Mouse (Mus musculus) small intestine, adult 2 months (tissue): Measurements from ENCODE around the gene Gm20388. TPM values are rescaled to one million over a fixed set of nuclear protein-coding genes. Genes with fewer than 3 reads are reported as not detected.

Source experiments
- H3K27ac ChIP-seq: fragments of 200-500 bp; 2 replicates; pipeline ENCODE4 v1.5.1; 2012; ENCODE audit warnings: low read depth, low read length, control low read depth, inconsistent platforms; ENCODE audit not compliant: insufficient read depth
- H3K27me3 ChIP-seq: fragments of 200-500 bp; 2 replicates; pipeline ENCODE4 v1.6.1; 2012; ENCODE audit warnings: mild to moderate bottlenecking, moderate library complexity, low read length, inconsistent platforms; ENCODE audit not compliant: control insufficient read depth, insufficient read depth
- H3K36me3 ChIP-seq: fragments of 200-500 bp; 2 replicates; pipeline ENCODE4 v1.6.1; 2012; ENCODE audit warnings: mild to moderate bottlenecking, low read length, control low read depth, inconsistent platforms; ENCODE audit not compliant: control insufficient read depth, insufficient read depth
- H3K4me1 ChIP-seq: fragments of 200-500 bp; 2 replicates; pipeline ENCODE4 v1.6.1; 2012; ENCODE audit warnings: low read length, inconsistent platforms, mixed read lengths; ENCODE audit not compliant: control insufficient read depth, insufficient read depth, insufficient read length
- H3K4me3 ChIP-seq: fragments of 200-500 bp; 2 replicates; pipeline ENCODE4 v1.5.1; 2012; ENCODE audit warnings: low read depth, mild to moderate bottlenecking, control low read depth, inconsistent platforms, low read length, moderate library complexity
- CTCF ChIP-seq: fragments of 200-500 bp; IDR thresholded peaks from 2 replicates; pipeline ENCODE4 v1.5.1; 2012; ENCODE audit warnings: low read depth, mild to moderate bottlenecking, control low read depth, inconsistent platforms, low read length, moderate library complexity, mixed read lengths; ENCODE audit not compliant: insufficient replicate concordance, insufficient read length; ENCODE audit errors: extremely low read depth
- POLR2A ChIP-seq: fragments of 200-500 bp; IDR thresholded peaks from 2 replicates; pipeline ENCODE4 v1.6.1; 2012; ENCODE audit warnings: low read depth, mild to moderate bottlenecking, control low read depth, inconsistent platforms, low read length, moderate library complexity
- WGBS: fragments of 180-500 bp; shearing (Covaris S2); methylation state at CpG from one replicate; pipeline ENCODE4 v1.1.7; 2018; 5-methylcytosine and 5-hydroxymethylcytosine counted together
- polyA plus RNA-seq: library from polyadenylated mRNA; depleted of rRNA; stranded (reverse); fragments of >200 nt; gene quantifications from 2 replicates; pipeline ENCODE4 v1.2.3, GENCODE M21; 2012

The Gm20388 gene
- polyA plus RNA-seq, 1 experiment = 37.3 TPM

GRCm38 (mm10) chr8:120300601-120301141 is 390.0 kb downstream of the Gm20388 start:
- 5% methylated on average over 13 of the region's 13 CpGs for WGBS
- Histone ChIP-seq H3K27ac (no peak overlapping the region), H3K36me3 (no peaks in the 10 kb centered on the region), H3K4me1 (peaks cover 4% of the 10 kb centered on the region; the same call in 1 of the 2 replicates), H3K27me3 (no peaks in the 10 kb centered on the region), H3K4me3 (no peak overlapping the region; the same call in 1 of the 2 replicates)
- peak; percentile 98 for TF ChIP-seq CTCF
- TF ChIP-seq POLR2A = no peak

DNA sequence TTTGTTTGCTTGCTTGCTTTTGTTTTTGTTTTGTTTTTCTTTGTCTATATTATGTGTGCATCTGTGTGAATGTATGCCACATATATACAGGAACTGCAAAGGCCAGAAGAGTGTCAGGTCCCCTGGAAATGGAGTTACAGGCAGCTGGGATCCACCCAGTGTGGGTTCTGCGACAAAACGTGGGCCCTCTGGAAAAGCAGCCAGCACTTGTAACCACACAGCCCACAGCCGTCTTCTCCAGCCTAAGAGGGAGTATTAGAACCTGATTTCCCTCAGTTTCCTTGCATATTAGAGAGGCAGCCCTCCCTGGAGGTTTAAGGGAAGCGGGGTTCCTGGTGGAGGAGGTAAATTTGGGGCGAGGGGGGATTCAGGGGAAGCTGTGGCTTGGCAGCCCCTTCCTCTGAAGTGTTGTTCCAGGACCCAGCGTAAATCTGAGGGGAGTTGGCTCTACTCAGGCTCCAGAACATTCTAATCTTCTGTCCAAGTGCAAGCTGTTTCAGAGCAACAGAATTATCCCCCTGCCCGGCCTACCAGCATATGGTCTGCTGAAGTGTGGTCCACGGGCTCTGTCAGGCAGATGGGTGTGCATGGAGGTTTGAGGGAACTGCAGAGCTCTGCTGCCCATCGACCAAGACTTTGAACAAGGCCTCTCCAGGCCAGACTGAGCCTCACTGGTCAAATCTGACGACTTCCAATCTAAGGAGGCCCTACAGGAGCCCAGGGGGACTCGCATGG is 392.5 kb downstream of the Gm20388 start:
- Histone ChIP-seq H3K4me3 (no peak overlapping the region), H3K36me3 (no peaks in the 10 kb centered on the region), H3K27me3 (no peaks in the 10 kb centered on the region), H3K4me1 (peaks cover 4% of the 10 kb centered on the region), H3K27ac (no peak overlapping the region)
- 81% methylated on average over 11 of the region's 11 CpGs for WGBS
- TF ChIP-seq CTCF (no peak), POLR2A (no peak)

DNA sequence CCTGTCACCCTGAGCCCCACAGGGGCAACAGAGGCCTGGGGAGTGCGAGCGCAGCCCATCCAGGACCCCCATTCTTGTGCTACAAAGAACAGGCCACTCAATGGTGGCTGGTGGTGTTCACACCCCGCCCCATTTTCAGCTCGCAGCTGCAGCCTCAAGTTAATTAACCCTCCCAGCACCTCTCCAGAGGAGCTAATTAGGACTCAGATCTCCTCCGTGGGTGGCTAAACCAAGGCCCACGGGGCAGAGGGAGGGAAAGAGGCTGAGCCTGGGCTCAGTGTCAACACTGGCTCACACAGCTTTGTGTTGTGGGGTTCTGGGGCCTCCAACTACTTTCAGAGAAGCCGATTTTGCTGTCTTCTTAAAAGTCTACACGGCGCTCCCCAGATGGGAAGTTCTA is 393.5 kb downstream of the Gm20388 start:
- H3K4me1 ChIP-seq = peaks cover 4% of the 10 kb centered on the region
- no peak overlapping the region for H3K4me3 ChIP-seq
- no peak overlapping the region for H3K27ac ChIP-seq
- no peaks in the 10 kb centered on the region for H3K27me3 ChIP-seq
- 78% methylated on average over 9 of the region's 9 CpGs for WGBS
- H3K36me3 ChIP-seq = no peaks in the 10 kb centered on the region
- TF ChIP-seq POLR2A (no peak), CTCF (no peak)

DNA sequence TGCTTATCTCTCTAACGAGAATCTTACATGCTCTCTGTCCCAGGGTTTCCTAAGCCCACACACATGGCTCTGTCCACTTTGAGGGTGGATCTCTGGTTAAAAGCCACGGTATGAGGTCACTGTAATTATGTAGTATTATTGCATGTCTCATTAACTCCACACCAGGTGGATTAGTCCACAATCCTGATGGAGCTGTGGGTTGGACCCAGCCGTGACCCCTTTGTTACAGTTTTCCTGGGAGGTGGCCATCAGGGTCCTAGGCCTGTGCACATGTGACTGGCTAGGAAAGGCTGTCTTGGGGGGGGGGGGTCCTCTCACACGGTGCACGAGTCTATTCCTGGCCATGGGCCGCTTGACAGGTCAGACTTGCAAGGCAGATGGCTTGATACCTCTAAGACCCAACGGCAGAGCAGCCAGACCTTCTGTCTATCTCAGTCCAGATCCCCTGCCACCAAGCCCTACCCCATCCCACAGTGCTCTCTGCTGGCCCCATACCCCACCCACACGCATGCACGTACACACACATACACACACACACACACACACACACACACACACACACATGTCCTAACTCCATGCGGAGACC is 395.3 kb downstream of the Gm20388 start:
- H3K36me3 ChIP-seq = no peaks in the 10 kb centered on the region
- H3K27me3 ChIP-seq = no peaks in the 10 kb centered on the region
- H3K27ac ChIP-seq = no peak overlapping the region
- TF ChIP-seq CTCF = no peak
- no peak for TF ChIP-seq POLR2A
- no peak overlapping the region for H3K4me3 ChIP-seq
- WGBS = 89% methylated on average over 10 of the region's 10 CpGs
- H3K4me1 ChIP-seq = no peaks in the 10 kb centered on the region; the same call in 1 of the 2 replicates

DNA sequence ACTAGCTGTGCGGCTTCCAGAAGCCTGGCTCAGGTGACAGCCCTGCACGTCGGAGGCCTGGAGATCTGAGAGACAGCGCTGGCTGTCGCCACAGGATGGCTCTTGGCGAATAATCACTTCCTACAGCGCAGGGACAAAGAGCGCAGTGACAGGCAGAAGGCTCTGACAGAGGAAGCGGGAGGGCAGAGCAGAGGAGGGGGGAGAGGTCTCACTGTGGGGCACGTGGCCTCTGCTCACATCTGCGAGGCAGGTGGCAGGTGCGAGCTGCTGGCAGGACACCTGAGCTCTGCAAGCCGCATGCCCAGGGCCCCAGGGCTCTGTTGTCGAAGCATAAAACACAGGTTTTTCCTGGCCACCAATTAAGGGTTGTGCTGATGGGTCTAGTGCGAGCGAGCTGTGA is 396.5 kb downstream of the Gm20388 start:
- 17% methylated on average over 16 of the region's 16 CpGs for WGBS
- H3K36me3 ChIP-seq = no peaks in the 10 kb centered on the region
- H3K27me3 ChIP-seq = no peaks in the 10 kb centered on the region
- no peaks in the 10 kb centered on the region; the same call in 1 of the 2 replicates for H3K4me1 ChIP-seq
- no peak overlapping the region for H3K27ac ChIP-seq
- no peak overlapping the region for H3K4me3 ChIP-seq
- TF ChIP-seq POLR2A (no peak), CTCF (no peak)

GRCm38 (mm10) chr8:120307528-120307927 is 396.9 kb downstream of the Gm20388 start:
- H3K36me3 ChIP-seq = no peaks in the 10 kb centered on the region
- 39% methylated on average over 11 of the region's 11 CpGs for WGBS
- no peak overlapping the region for H3K4me3 ChIP-seq
- no peak for TF ChIP-seq CTCF
- TF ChIP-seq POLR2A = no peak
- no peak overlapping the region for H3K27ac ChIP-seq
- H3K27me3 ChIP-seq = no peaks in the 10 kb centered on the region
- no peaks in the 10 kb centered on the region; the same call in 1 of the 2 replicates for H3K4me1 ChIP-seq

- TF ChIP-seq CTCF (no peak), POLR2A (no peak)
- no peak overlapping the region for H3K4me3 ChIP-seq
- WGBS = 73% methylated on average over 8 of the region's 8 CpGs
- no peaks in the 10 kb centered on the region for H3K36me3 ChIP-seq
- H3K27me3 ChIP-seq = no peaks in the 10 kb centered on the region
- no peaks in the 10 kb centered on the region; the same call in 1 of the 2 replicates for H3K4me1 ChIP-seq
- H3K27ac ChIP-seq = no peak overlapping the region
Observed at GRCm38 (mm10) chr8:120308131-120308530, 397.5 kb downstream of the Gm20388 start.
